Mouse (Mus musculus): Measurements from ENCODE around the gene Cyp1b1.

The Cyp1b1 gene

GRCm38 (mm10) chr17:79714931-79715637, at the start of gene Cyp1b1:
Gene Cyp1b1, minus strand, starts transcription at chr17:79715061.
- no peak for DNase-seq (ENCODE audit: low spot score in 2 of 2)

GRCm38 (mm10) chr17:79761841-79762240, 47.0 kb upstream of the Cyp1b1 start:
- DNase-seq (ENCODE audit: low spot score in 2 of 2): no peak

GRCm38 (mm10) chr17:79753831-79754230, 39.0 kb upstream of the Cyp1b1 start:
- DNase-seq (ENCODE audit: low spot score in 2 of 2): no peak

- no peak for DNase-seq (ENCODE audit: low spot score in 2 of 2)
These were observed 38.0 kb upstream of the Cyp1b1 start for GRCm38 (mm10) chr17:79752836-79753235.

DNA sequence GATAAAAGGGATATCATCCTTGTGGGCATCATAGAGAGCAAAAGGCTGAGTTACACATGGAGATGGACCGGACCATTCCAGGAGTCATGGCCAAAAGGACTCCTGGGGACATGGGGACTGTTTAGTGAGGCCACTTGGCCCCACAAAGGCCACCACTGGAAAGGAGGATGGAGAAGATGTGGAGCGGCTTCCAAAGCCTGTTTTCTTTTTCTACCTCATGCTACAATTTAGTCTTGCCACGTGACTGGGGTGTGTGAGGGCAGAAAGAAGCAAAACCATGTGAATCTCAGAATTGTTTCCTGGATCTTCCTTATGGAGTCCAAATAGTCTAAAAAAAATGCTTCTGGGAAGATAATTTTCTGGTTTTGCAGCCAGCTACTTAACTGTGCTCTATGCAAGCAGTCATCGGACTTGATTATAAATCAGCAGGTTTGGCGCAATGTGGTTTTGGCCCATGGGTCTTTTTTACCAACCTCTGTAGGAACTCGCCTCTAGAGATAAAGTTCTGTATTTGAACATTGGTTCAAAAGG, 36.9 kb upstream of the Cyp1b1 start:
- DNase-seq (ENCODE audit: low spot score in 2 of 2): no peak

GRCm38 (mm10) chr17:79749647-79750046, 34.8 kb upstream of the Cyp1b1 start:
- DNase-seq (ENCODE audit: low spot score in 2 of 2): no peak

DNA sequence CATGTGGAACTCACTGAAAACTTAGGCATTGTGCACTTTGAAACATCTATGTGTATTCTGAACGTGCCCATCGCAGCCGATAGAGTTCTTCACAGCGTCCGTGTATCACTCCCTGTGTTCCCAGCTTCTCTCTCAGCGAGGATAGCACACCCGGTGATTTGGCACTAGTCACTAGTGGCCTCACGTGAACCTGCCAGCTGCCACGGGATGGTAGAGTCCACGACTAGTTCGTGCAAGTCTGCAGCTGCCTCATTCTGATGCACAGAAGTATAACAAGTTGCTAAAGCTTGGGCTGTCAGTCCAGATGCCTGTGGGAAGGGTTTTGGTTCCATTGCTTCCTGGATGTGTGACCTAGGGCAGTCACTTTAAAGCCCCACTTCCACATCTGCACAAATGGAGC, 32.1 kb upstream of the Cyp1b1 start:
- DNase-seq (ENCODE audit: low spot score in 2 of 2): no peak

DNA sequence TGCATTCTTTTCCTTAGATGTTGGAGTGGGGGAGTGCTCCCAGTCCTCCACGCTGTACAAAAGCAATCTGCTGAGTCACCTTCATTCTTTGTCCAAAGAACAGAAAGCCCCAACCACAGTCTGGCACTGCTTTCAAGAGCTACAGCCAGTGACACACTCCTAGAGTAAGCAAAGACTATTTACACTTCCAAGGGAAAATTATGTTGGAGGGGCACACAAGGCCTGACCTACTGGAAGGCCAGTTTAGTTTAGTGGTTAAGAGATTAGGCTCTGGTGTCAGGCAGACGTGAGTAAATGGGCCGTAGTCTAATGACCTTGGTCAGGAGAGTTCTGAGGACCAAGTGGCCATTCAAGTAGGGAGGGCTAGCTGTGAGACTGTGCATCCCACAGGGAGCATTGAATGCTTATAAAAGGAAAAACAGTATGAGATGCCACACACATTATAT, 31.3 kb upstream of the Cyp1b1 start:
- DNase-seq (ENCODE audit: low spot score in 2 of 2): no peak

- DNase-seq (ENCODE audit: low spot score in 2 of 2): no peak
These were observed 30.3 kb upstream of the Cyp1b1 start for GRCm38 (mm10) chr17:79745051-79745731.

- no peak for DNase-seq (ENCODE audit: low spot score in 2 of 2)
These were observed 28.6 kb upstream of the Cyp1b1 start for GRCm38 (mm10) chr17:79743507-79743906.

DNA sequence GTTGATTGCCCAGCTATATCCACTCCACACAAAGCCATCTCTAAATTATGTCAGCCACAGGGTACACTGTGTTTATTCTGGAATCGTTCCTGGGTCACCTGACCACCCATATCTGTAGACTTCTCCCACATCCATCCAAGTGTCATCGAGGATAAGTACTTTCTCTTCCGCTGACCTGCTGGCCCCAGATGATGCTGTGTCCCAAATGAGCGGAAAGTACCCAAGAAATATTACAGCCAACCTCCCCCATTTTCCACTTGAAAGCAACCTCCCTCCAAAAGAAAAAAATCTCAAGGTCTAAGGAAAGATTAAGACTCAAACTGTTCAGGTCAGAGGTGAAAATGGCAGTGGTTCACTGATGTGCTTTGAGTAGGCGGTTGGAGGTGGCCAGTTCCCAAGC, 27.8 kb upstream of the Cyp1b1 start:
- DNase-seq (ENCODE audit: low spot score in 2 of 2): no peak

DNA sequence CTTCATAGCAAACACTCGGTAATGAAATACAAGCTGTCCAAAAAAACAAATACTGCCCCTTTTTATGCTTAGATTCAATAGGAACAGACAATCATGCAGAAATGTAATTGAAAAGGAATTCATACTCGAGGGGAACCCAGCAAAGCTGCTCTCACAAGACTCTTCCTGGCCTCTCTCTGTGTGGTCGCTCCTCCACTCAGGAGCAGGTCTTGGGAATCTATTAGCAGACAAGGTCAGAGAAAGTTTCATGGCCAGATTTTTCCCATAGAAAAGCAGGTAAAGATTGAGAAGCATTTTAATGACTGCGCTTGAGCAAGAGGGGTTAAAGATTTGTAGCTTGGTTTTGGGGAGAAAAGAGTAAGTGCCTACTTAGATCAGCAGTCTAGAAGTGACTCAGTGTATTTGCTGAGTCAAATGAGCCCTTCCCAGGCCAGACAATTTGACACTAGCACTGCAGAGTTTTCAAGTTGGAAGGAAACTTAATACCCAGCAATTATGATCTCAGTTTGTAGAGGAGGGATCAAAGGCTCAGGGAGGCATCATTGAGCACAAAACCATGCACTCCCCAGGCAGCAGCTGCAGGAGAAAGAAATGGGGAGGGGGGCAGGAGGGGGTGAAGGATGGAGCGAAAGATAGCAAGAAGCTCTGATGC, 24.1 kb upstream of the Cyp1b1 start:
- no peak for DNase-seq (ENCODE audit: low spot score in 2 of 2)

DNA sequence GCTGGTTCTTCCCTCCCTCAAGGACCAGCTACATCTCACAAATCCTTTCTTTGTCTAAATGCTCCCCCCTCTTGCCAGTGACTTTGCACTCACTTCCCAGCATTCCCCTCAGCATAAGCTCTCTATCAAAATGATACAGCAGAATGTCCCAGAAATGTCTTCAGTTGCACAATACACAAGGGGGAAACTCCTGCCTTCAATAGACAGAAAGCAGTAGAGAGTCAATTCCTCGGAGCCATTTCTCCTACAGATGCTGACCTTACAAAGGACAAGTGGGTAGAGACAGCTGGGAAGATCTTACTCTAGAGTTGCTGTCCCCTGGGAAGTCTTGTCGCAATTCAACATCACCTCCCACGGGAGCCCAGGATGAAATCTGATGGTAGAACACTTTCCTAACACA, 22.7 kb upstream of the Cyp1b1 start:
- no peak for DNase-seq (ENCODE audit: low spot score in 2 of 2)

DNA sequence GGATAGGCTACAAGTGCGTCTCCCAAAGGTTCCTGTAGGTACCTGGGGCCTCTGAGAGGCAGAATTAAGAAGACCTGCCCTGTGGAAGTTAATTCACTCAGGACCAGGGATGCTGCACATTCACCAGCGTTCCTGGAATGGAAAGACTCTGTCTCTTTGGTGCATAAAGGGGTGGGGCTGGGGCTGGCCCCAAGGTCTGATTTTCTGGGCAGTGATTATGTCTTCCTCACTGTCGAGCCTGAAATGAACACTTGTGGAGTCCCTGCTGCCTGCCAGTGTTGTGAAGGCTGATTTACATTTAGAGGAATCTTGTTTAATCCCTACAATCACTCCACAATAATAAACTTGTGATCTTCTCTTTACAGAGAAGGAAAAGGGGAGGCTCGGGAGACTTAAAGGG, 18.2 kb upstream of the Cyp1b1 start:
- no peak for DNase-seq (ENCODE audit: low spot score in 2 of 2)

- DNase-seq (ENCODE audit: low spot score in 2 of 2): no peak
These were observed 16.1 kb upstream of the Cyp1b1 start for GRCm38 (mm10) chr17:79730988-79731387.

GRCm38 (mm10) chr17:79728585-79729503, 14.0 kb upstream of the Cyp1b1 start:
- DNase-seq (ENCODE audit: low spot score in 2 of 2): no peak

DNA sequence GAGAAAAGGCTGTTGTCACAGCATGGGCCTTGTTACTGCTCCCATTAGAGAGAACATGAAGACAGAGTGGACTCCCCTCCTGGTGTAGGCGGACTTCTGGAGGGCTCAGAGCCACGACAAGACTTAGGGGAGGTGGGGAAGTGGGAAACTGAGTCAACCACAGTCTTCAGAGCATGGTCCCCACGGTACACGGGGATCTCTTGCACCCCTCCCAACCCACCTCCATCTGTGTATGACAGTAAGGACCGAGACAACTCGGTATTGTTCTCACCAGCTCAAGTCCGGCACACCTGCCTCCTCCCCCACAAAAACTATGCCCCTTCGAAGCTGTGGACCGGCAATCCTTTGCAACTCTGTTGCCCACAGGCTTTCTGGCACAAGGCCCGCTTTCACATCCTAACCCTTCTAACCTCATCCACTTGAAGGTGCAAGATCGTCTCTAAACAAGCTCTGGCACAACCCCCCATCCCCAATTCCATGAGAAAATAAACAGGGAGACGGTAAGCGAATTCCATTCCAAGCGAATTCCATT, 13.3 kb upstream of the Cyp1b1 start:
- DNase-seq (ENCODE audit: low spot score in 2 of 2): no peak

GRCm38 (mm10) chr17:79726613-79727012, 11.8 kb upstream of the Cyp1b1 start:
- no peak for DNase-seq (ENCODE audit: low spot score in 2 of 2)

GRCm38 (mm10) chr17:79720681-79721080, 5.8 kb upstream of the Cyp1b1 start:
- DNase-seq (ENCODE audit: low spot score in 2 of 2): no peak

DNA sequence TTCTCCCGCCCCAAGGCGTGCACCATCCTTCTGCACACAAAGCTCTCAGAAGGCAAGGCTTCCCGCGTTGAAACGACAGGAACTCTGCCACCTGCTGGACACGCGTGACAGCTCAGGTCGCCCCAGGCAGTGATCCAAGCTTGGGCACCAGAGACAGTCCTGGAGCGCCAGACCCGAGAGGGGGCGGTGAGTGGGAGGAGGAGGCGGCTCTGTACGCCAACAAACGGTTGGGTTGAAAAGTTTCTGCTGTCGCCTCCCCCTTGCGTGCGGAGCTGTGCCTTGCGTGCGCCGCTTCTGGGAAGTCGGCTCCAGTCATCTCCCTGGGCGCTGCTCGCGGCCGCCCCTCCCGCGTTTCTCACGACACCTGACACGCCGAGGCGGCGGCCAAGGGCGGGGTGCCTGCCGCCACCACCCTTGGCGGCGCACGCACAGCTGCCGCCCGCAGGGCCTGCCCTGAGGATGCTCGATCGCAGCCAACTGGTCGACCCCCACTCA, 835 bp upstream of the Cyp1b1 start:
- peak; percentile 32 to 85 for DNase-seq (ENCODE audit: low spot score in 2 of 2)

- DNase-seq (ENCODE audit: low spot score in 2 of 2): no peak
These were observed 429 bp downstream of the Cyp1b1 start for GRCm38 (mm10) chr17:79714368-79714895.

Measured in left cerebral cortex, adult 9 months (tissue).